Mouse (Mus musculus): ENCODE measurements at regions not wholly inside any gene's neighbourhood (a gene's known extent, or its start where the extent isn't known, plus 50 kb on each side); places are given as distances from the start of the nearest gene placed in this dataset.

GRCm38 (mm10) chr6:98864306-98864705, 521.8 kb upstream of the Gm765 start:
- TF ChIP-seq CTCF (conservative IDR thresholded peaks at IDR 0.05 in 1 of 2, IDR thresholded peaks at IDR 0.05 in 1 of 2; ENCODE audit: low read depth in 2 of 2, low read length in 2 of 2): no peak
- TF ChIP-seq ZKSCAN1 (IDR thresholded peaks at IDR 0.05; ENCODE audit: borderline replicate concordance, low read depth, low read length): no peak
- TF ChIP-seq POLR2A (IDR thresholded peaks at IDR 0.05; ENCODE audit: low read depth, low read length): no peak
- no peak for TF ChIP-seq USF1 (IDR thresholded peaks at IDR 0.05; ENCODE audit: low read depth, low read length)
- TF ChIP-seq NRF1 (IDR thresholded peaks at IDR 0.05; ENCODE audit: low read depth, low read length): no peak
- TF ChIP-seq MAFK (IDR thresholded peaks at IDR 0.05; ENCODE audit: insufficient replicate concordance, low read length): no peak
- no peak for TF ChIP-seq EP300 (IDR thresholded peaks at IDR 0.05; ENCODE audit: low read length)
- TF ChIP-seq ZMIZ1 (IDR thresholded peaks at IDR 0.05; ENCODE audit: low read depth, low read length): no peak
- TF ChIP-seq MYC (IDR thresholded peaks at IDR 0.05; ENCODE audit: low read depth, low read length): no peak
- TF ChIP-seq ZC3H11A (IDR thresholded peaks at IDR 0.05; ENCODE audit: low read depth, low read length): no peak
- TF ChIP-seq ELF1 (IDR thresholded peaks at IDR 0.05; ENCODE audit: low read depth, low read length): no peak
- no peak for TF ChIP-seq SMC3 (IDR thresholded peaks at IDR 0.05; ENCODE audit: low read depth, low read length)
- no peak for TF ChIP-seq ZNF384 (IDR thresholded peaks at IDR 0.05; ENCODE audit: low read depth, low read length)

All from CH12.LX (cell line).